Mouse (Mus musculus) liver, embryonic 11.5 days (tissue): ENCODE data around the gene Zfp488. TPM values are rescaled to one million over a fixed set of nuclear protein-coding genes. Genes with fewer than 3 reads are reported as not detected.

Experiments
- ATAC-seq: fragments of 200-750 bp; cut with Nextera tagmentation; replicated peaks from 2 replicates; pipeline ENCODE4 v1.8.0; 2017; ENCODE audit warnings: moderate number of reproducible peaks, mild to moderate bottlenecking, moderate TSS enrichment, moderate library complexity; ENCODE audit not compliant: low FRiP score
- DNase-seq: peaks from one replicate; pipeline ENCODE4 v3.0.0-alpha.2; 2017; ENCODE audit warnings: low spot score
- H3K27ac ChIP-seq: fragments of 300-500 bp; sonication (generic); 2 replicates; pipeline ENCODE4 v1.5.1; 2014; ENCODE audit warnings: mild to moderate bottlenecking, low read depth, low read length, control low read depth
- H3K27me3 ChIP-seq: fragments of 300-500 bp; sonication (generic); replicated peaks from 2 replicates; pipeline ENCODE4 v1.6.1; 2014; ENCODE audit warnings: low read length, mixed read lengths; ENCODE audit not compliant: control insufficient read depth, insufficient read depth
- H3K36me3 ChIP-seq: fragments of 300-500 bp; sonication (generic); 2 replicates; pipeline ENCODE4 v1.6.1; 2014; ENCODE audit warnings: mild to moderate bottlenecking, low read length, moderate library complexity, mixed read lengths; ENCODE audit not compliant: control insufficient read depth, insufficient read depth
- H3K4me1 ChIP-seq: fragments of 300-500 bp; sonication (generic); replicated peaks from 2 replicates; pipeline ENCODE4 v1.6.1; 2014; ENCODE audit warnings: low read length, mixed read lengths; ENCODE audit not compliant: control insufficient read depth, insufficient read depth
- H3K4me2 ChIP-seq: fragments of 300-500 bp; sonication (generic); 2 replicates; pipeline ENCODE4 v1.6.1; 2014; ENCODE audit warnings: mild to moderate bottlenecking, control low read depth, moderate library complexity
- H3K4me3 ChIP-seq: fragments of 300-500 bp; sonication (generic); 2 replicates; pipeline ENCODE4 v1.5.1; 2014; ENCODE audit warnings: low read depth, low read length, control low read depth
- H3K9ac ChIP-seq: fragments of 300-500 bp; sonication (generic); 2 replicates; pipeline ENCODE4 v1.6.1; 2014; ENCODE audit warnings: low read depth, low read length, control low read depth
- H3K9me3 ChIP-seq: fragments of 300-500 bp; sonication (generic); 2 replicates; pipeline ENCODE4 v1.6.1; 2016; ENCODE audit warnings: low read length, inconsistent platforms, mixed read lengths; ENCODE audit not compliant: control insufficient read depth
- WGBS: fragments of 180-500 bp; shearing (Covaris S2); extraction: QIAGEN DNeasy Blood & Tissue Kit; methylation state at CpG from one replicate; pipeline ENCODE4 v1.1.7; 2014; 5-methylcytosine and 5-hydroxymethylcytosine counted together
- polyA plus RNA-seq: library from polyadenylated mRNA; unstranded; fragments of >200 nt; fragmentation: Nextera tagmentation; extraction: Ambion mirVana; gene quantifications from 2 replicates; pipeline ENCODE4 v1.2.1, GENCODE M21; 2014

The Zfp488 gene
- 0.08 TPM in 1 of 2 replicates, not detected in the other for polyA plus RNA-seq

DNA sequence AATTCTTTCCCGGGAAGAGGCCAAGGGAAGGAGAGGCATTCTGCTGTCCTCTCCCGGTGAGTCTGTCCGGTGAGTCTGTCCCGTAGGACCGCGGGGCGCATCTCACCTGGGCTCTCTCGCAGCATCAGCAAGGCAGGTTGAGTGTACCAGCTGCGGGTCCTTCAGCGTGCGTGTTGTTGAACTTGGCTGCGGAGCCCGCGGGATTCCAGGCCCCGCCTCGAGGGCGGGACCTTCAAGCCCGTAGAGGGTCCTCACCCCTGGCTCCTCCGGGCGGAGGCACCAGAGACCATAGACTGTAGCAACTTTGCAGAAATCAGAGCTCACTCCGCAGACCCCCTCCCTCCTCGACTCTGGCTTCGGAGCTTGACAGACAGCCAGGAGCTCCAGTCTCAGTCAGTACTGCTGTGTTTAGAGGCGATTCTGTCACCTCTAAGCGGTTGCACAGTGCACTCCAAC lies at the start of gene Zfp488:
Gene Zfp488 (minus strand): TSS at position 161 of the 456 bp plus-strand sequence.
- WGBS = 4% methylated on average over 25 of the region's 25 CpGs
- Histone ChIP-seq H3K4me1 (no peaks in the 10 kb centered on the region), H3K27me3 (peaks cover 14% of the 10 kb centered on the region), H3K4me3 (peak within 1 kb of the TSS; percentile 30), H3K36me3 (no peaks in the 10 kb centered on the region), H3K9ac (no peak within 1 kb of the TSS), H3K9me3 (no peaks in the 10 kb centered on the region), H3K4me2 (peak within 1 kb of the TSS; percentile 56), H3K27ac (no peak within 1 kb of the TSS)
- no peak for ATAC-seq
- peak; percentile 38 for DNase-seq

DNA sequence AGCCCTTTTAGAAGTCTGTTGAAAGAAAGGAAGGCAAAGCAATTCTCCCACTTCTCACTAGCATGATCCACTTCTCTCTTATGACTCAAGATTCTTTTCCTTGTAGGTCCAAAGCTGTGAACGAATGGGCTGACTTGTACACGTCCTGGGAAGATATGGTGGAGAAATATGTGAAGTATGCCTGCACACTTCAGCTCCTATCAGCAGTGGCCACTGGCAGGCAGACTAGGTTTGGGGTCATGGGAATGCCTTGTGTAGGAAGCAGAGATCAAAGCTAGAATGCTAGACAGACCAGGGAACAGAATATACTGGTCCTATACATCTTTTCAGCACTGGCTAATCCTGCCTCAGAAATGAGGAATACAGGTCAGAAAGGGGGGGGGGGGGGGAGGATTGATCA lies 48.1 kb upstream of the Zfp488 start:
- DNase-seq (peak; percentile 17), ATAC-seq (no peak)
- Histone ChIP-seq H3K9me3 (no peaks in the 10 kb centered on the region; the same call in 1 of the 2 replicates), H3K27ac (no peak overlapping the region), H3K4me1 (no peaks in the 10 kb centered on the region), H3K36me3 (no peaks in the 10 kb centered on the region), H3K9ac (no peak overlapping the region), H3K4me3 (no peak overlapping the region), H3K27me3 (no peaks in the 10 kb centered on the region), H3K4me2 (no peak overlapping the region)
- WGBS = 48% methylated on average over 2 of the region's 2 CpGs

DNA sequence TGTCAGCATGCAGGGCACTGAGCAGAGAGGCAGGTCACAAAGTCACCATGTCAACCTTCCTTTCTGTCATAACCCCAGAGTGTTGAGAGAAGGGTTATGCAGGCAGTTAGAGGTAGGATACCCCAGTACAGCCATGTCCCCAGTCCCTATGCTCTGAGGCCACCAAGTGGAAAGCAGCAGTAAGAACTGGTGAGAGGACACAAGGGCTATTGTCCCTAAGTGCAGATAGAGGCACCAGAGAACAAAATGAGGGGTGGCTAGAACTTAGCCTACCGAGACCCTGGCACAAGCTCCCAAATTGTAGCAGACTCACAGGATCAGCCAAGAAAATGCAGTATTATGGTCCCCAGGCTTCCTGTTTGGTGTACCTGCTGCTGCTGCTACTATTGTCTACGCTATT lies 38.4 kb upstream of the Zfp488 start:
- ATAC-seq (no peak), DNase-seq (peak; percentile 22)
- H3K27ac ChIP-seq = no peak overlapping the region
- no peak overlapping the region for H3K4me3 ChIP-seq
- H3K9ac ChIP-seq = no peak overlapping the region
- no peaks in the 10 kb centered on the region for H3K4me1 ChIP-seq
- no peaks in the 10 kb centered on the region for H3K27me3 ChIP-seq
- H3K4me2 ChIP-seq = no peak overlapping the region
- no peaks in the 10 kb centered on the region for H3K36me3 ChIP-seq
- 76% methylated on average over 2 of the region's 2 CpGs for WGBS
- no peaks in the 10 kb centered on the region for H3K9me3 ChIP-seq

DNA sequence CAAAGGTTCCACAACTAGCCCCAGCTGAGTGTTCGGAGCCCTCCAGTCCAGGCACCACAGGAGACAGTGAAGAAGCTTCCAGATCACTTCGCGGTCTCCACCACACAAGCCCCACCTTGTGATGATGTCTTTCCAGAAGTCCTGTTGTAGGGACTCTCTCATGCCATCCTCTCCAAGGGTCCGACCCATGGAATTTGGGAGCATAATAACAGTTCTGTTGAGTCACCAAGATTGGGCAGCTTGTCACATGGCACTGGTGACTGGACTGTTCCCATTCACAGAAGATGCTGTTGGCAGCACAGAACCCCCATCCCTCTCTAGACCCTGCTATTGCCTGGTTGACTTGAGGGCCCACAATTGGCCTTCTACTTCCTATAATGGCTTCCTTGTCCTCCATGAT lies 37.8 kb upstream of the Zfp488 start, which contains the start of gene Gm5460:
Gene Gm5460 (plus strand): TSS at position 378 of the 400 bp plus-strand sequence.
- 92% methylated on average over 4 of the region's 4 CpGs for WGBS
- Histone ChIP-seq H3K4me1 (no peaks in the 10 kb centered on the region), H3K9me3 (no peaks in the 10 kb centered on the region), H3K36me3 (no peaks in the 10 kb centered on the region), H3K4me3 (no peak within 1 kb of the TSS), H3K27me3 (no peaks in the 10 kb centered on the region), H3K9ac (no peak within 1 kb of the TSS), H3K4me2 (no peak within 1 kb of the TSS), H3K27ac (no peak within 1 kb of the TSS)
- DNase-seq (no peak), ATAC-seq (no peak)

DNA sequence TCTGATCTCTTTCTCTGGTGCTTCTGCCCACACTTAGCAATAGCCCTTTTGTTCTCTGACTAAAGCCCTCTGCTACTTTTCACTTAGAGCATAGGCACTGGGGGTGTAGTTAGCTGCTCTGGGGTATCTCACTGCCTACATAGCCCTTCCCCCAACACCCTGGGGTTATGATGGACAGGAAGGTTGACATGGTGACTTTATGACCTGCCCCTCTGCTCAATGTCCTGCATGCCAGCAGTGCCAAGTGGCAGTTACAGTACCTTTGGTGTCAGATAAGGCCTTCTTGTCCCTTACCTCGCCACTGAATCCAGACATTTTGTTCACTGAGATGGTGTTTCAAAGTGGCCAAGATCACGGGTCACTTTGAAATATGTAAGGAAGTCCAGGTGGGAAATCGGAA lies 36.5 kb upstream of the Zfp488 start, which contains the start of gene Gm30083:
Gene Gm30083 (minus strand): TSS at position 120 of the 400 bp plus-strand sequence.
- Histone ChIP-seq H3K27me3 (no peaks in the 10 kb centered on the region), H3K36me3 (no peaks in the 10 kb centered on the region), H3K4me2 (no peak within 1 kb of the TSS), H3K27ac (no peak within 1 kb of the TSS), H3K9me3 (no peaks in the 10 kb centered on the region), H3K4me3 (no peak within 1 kb of the TSS), H3K9ac (no peak within 1 kb of the TSS), H3K4me1 (no peaks in the 10 kb centered on the region)
- ATAC-seq = no peak
- peak; percentile 10 for DNase-seq
- 66% methylated on average over 3 of the region's 3 CpGs for WGBS

DNA sequence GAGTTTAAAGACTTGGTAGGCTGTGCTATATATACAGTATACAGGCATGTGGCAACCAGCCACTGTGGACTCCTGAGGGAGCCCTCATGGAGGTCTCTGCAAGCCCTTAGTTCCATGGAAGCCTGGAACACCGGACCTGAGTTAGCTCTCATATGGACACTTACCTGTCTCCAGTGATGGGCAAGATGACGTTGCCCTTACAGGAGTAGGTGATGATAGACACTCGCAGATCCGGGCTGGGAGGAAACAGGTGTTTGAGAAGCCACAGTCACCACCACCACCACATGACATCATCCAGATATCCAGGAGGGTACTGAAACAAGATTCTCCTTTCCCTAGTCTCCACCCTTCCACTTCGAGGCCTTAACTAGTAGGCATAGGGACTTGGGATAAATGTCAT lies 23.8 kb upstream of the Zfp488 start:
- H3K9me3 ChIP-seq = no peaks in the 10 kb centered on the region
- no peak overlapping the region for H3K4me3 ChIP-seq
- H3K36me3 ChIP-seq = no peaks in the 10 kb centered on the region
- ATAC-seq (no peak), DNase-seq (peak; percentile 14)
- no peaks in the 10 kb centered on the region for H3K27me3 ChIP-seq
- H3K9ac ChIP-seq = no peak overlapping the region
- H3K4me2 ChIP-seq = no peak overlapping the region
- H3K4me1 ChIP-seq = no peaks in the 10 kb centered on the region
- WGBS = 75% methylated on average over 5 of the region's 5 CpGs
- no peak overlapping the region for H3K27ac ChIP-seq

DNA sequence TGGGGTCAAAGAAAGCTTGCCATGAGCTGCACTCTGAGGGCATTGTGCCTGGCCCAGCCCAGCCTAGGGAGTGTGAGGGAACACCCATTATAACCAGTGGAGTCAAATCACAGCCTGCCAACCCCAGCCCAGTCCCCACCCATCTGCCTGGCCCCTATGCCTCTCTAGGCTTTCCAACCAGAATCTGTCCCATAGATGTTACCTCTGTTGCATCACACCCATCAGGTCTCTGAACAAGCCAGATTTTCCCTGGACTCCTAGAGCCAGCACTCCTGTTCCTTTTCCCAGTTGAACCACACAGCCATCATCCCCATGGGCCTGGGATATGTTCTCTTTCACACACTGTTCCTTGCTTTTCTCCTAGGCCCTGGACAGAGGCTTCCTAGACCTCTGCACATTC lies 22.9 kb upstream of the Zfp488 start:
- H3K9me3 ChIP-seq = no peaks in the 10 kb centered on the region
- H3K4me3 ChIP-seq = no peak overlapping the region
- DNase-seq = peak; percentile 7
- H3K27ac ChIP-seq = no peak overlapping the region
- no peak for ATAC-seq
- H3K9ac ChIP-seq = no peak overlapping the region
- H3K36me3 ChIP-seq = no peaks in the 10 kb centered on the region
- no peak overlapping the region for H3K4me2 ChIP-seq
- no peaks in the 10 kb centered on the region for H3K4me1 ChIP-seq
- H3K27me3 ChIP-seq = no peaks in the 10 kb centered on the region

DNA sequence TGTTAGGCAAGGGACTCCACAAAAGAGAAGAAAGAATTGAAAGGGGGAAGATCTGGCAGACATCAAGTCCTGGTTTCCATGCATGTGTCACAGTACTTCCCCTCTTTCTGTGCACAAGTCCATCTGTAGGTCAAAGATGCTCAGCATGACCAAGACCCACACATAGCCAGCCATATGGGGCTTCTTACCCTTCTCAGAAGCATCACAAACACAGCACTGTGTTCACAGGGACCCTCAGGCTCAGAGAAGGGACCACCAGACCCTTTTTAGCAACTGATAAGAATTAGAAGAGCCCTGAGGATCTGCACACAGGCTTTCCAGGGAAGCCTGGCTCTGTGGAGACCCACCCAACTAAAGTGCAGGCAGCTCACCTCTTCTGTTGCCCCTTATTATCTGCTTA lies 21.5 kb upstream of the Zfp488 start:
- ATAC-seq (no peak), DNase-seq (peak; percentile 14)
- Histone ChIP-seq H3K27me3 (no peaks in the 10 kb centered on the region), H3K36me3 (no peaks in the 10 kb centered on the region), H3K4me1 (no peaks in the 10 kb centered on the region), H3K27ac (no peak overlapping the region), H3K9me3 (no peaks in the 10 kb centered on the region), H3K9ac (no peak overlapping the region), H3K4me2 (no peak overlapping the region), H3K4me3 (no peak overlapping the region)

DNA sequence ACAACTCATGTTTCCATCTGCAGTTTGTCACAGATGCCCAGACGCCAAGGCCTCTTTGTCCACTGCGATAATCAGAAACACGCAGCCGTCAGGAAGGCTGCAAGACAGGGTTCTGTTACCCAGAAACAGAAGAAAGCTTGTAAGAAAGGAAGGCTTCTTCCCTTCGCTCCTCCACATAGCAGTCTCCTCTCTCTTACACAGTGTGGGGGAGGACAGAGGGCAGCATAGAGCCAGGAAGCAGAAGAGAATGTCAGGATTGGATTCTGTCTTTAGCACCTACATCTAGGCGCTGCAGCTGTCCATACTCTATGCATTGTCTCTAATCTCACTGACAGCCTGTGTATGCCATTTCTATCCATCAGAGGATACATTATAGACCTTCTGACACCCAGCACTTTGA lies 18.9 kb upstream of the Zfp488 start:
- no peaks in the 10 kb centered on the region for H3K27me3 ChIP-seq
- no peak overlapping the region for H3K4me2 ChIP-seq
- ATAC-seq (no peak), DNase-seq (peak; percentile 28)
- no peaks in the 10 kb centered on the region for H3K9me3 ChIP-seq
- 56% methylated on average over 6 of the region's 6 CpGs for WGBS
- no peaks in the 10 kb centered on the region for H3K4me1 ChIP-seq
- H3K36me3 ChIP-seq = no peaks in the 10 kb centered on the region
- H3K9ac ChIP-seq = no peak overlapping the region
- H3K4me3 ChIP-seq = no peak overlapping the region
- H3K27ac ChIP-seq = no peak overlapping the region
